Mouse (Mus musculus) hindbrain, embryonic 14.5 days (tissue): ENCODE data around the gene Adipor1. TPM values are rescaled to one million over a fixed set of nuclear protein-coding genes. Genes with fewer than 3 reads are reported as not detected.

Experiments
- ATAC-seq: fragments of 200-750 bp; cut with Nextera tagmentation; 2 replicates; pipeline ENCODE4 v1.8.0; 2017; ENCODE audit warnings: moderate number of reproducible peaks, mild to moderate bottlenecking, moderate TSS enrichment, moderate library complexity; ENCODE audit not compliant: low FRiP score
- DNase-seq: peaks from one replicate; pipeline ENCODE4 v3.0.0-alpha.2; 2015; ENCODE audit warnings: low spot score
- H3K27ac ChIP-seq: fragments of 300-500 bp; sonication (generic); 2 replicates; pipeline ENCODE4 v1.5.1; 2014; ENCODE audit warnings: mild to moderate bottlenecking, moderate library complexity
- H3K27me3 ChIP-seq: fragments of 300-500 bp; sonication (generic); 2 replicates; pipeline ENCODE4 v1.6.1; 2014; ENCODE audit warnings: mild to moderate bottlenecking, low read length, mixed read lengths; ENCODE audit not compliant: control insufficient read depth, insufficient read depth
- H3K36me3 ChIP-seq: fragments of 300-500 bp; sonication (generic); replicated peaks from 2 replicates; pipeline ENCODE4 v1.6.1; 2014; ENCODE audit not compliant: control insufficient read depth, insufficient read depth
- H3K4me1 ChIP-seq: fragments of 300-500 bp; sonication (generic); replicated peaks from 2 replicates; pipeline ENCODE4 v1.6.1; 2014; ENCODE audit warnings: antibody characterized with exemption, low read length, mixed read lengths; ENCODE audit not compliant: control insufficient read depth, insufficient read depth
- H3K4me2 ChIP-seq: fragments of 300-500 bp; sonication (generic); replicated peaks from 2 replicates; pipeline ENCODE4 v1.6.1; 2014; ENCODE audit warnings: mild to moderate bottlenecking, moderate library complexity
- H3K4me3 ChIP-seq: fragments of 300-500 bp; sonication (generic); replicated peaks from 2 replicates; pipeline ENCODE4 v1.5.1; 2014; ENCODE audit warnings: mild to moderate bottlenecking, low read length
- H3K9ac ChIP-seq: fragments of 300-500 bp; sonication (generic); 2 replicates; pipeline ENCODE4 v1.6.1; 2014
- H3K9me3 ChIP-seq: fragments of 300-500 bp; sonication (generic); 2 replicates; pipeline ENCODE4 v1.6.1; 2016; ENCODE audit warnings: low read length; ENCODE audit not compliant: control insufficient read depth
- WGBS: fragments of 180-500 bp; shearing (Covaris S2); extraction: QIAGEN DNeasy Blood & Tissue Kit; methylation state at CpG from one replicate; pipeline ENCODE4 v1.1.7; 2014; 5-methylcytosine and 5-hydroxymethylcytosine counted together
- polyA plus RNA-seq: library from polyadenylated mRNA; unstranded; fragments of >200 nt; fragmentation: Nextera tagmentation; extraction: Ambion mirVana; gene quantifications from 2 replicates; pipeline ENCODE4 v1.2.1, GENCODE M21; 2014

Adipor1 gene
- polyA plus RNA-seq, result 80.3 and 87.5 TPM in 2 replicates

GRCm38 (mm10) chr1:134415168-134415831, at the start of gene Adipor1:
TSS of gene Adipor1 (plus strand) at chr1:134415378.
- peak within 1 kb of the TSS; percentile 91 for H3K4me3 ChIP-seq
- WGBS, result under 1% methylated on average over 57 of the region's 77 CpGs
- peak within 1 kb of the TSS; percentile 93 for H3K27ac ChIP-seq
- H3K4me2 ChIP-seq, result peak within 1 kb of the TSS; percentile 84
- H3K9ac ChIP-seq, result peak within 1 kb of the TSS; percentile 92
- peaks cover 5% of the 10 kb centered on the region; the same call in 1 of the 2 replicates for H3K36me3 ChIP-seq
- H3K9me3 ChIP-seq, result no peaks in the 10 kb centered on the region
- peak; percentile 93 for DNase-seq
- no peaks in the 10 kb centered on the region for H3K27me3 ChIP-seq
- peaks cover 33% of the 10 kb centered on the region for H3K4me1 ChIP-seq
- ATAC-seq, result peak; percentile 100

- no peak overlapping the region for H3K4me2 ChIP-seq
- H3K9me3 ChIP-seq, result no peaks in the 10 kb centered on the region
- DNase-seq (no peak), ATAC-seq (no peak)
- H3K9ac ChIP-seq, result no peak overlapping the region
- 0 out of 2 replicates have a peak, but pooled peaks cover under 1% of the 10 kb centered on the region for H3K36me3 ChIP-seq
- no peak overlapping the region for H3K4me3 ChIP-seq
- peaks cover 13% of the 10 kb centered on the region for H3K4me1 ChIP-seq
- no peak overlapping the region for H3K27ac ChIP-seq
- no peaks in the 10 kb centered on the region for H3K27me3 ChIP-seq
- WGBS, result 73% methylated on average over 5 of the region's 5 CpGs
Observed at GRCm38 (mm10) chr1:134365491-134365890, 49.7 kb upstream of the Adipor1 start.

GRCm38 (mm10) chr1:134368777-134369337, 46.3 kb upstream of the Adipor1 start:
- Histone ChIP-seq H3K9me3 (no peaks in the 10 kb centered on the region), H3K4me1 (no peaks in the 10 kb centered on the region), H3K36me3 (no peaks in the 10 kb centered on the region), H3K4me3 (no peak overlapping the region), H3K27me3 (no peaks in the 10 kb centered on the region), H3K4me2 (no peak overlapping the region), H3K27ac (no peak overlapping the region), H3K9ac (no peak overlapping the region)
- ATAC-seq, result no peak
- WGBS, result 53% methylated on average over 9 of the region's 9 CpGs
- DNase-seq, result peak; percentile 75

- no peak overlapping the region for H3K4me3 ChIP-seq
- H3K36me3 ChIP-seq, result no peaks in the 10 kb centered on the region
Observed at GRCm38 (mm10) chr1:134374124-134374523, 41.1 kb upstream of the Adipor1 start.

GRCm38 (mm10) chr1:134381051-134381450, 34.1 kb upstream of the Adipor1 start:
- no peak overlapping the region for H3K4me2 ChIP-seq
- H3K36me3 ChIP-seq, result no peaks in the 10 kb centered on the region
- H3K4me3 ChIP-seq, result no peak overlapping the region
- H3K4me1 ChIP-seq, result no peaks in the 10 kb centered on the region
- WGBS, result 81% methylated on average over 2 of the region's 2 CpGs
- 0 out of 2 replicates have a peak, but pooled peaks cover 4% of the 10 kb centered on the region for H3K27me3 ChIP-seq
- ATAC-seq (no peak), DNase-seq (no peak)
- no peak overlapping the region for H3K27ac ChIP-seq
- H3K9me3 ChIP-seq, result no peaks in the 10 kb centered on the region
- H3K9ac ChIP-seq, result no peak overlapping the region

More at GRCm38 (mm10) chr1:134374124-134374523, 41.1 kb upstream of the Adipor1 start:
- no peaks in the 10 kb centered on the region for H3K27me3 ChIP-seq
- no peaks in the 10 kb centered on the region for H3K9me3 ChIP-seq
- ATAC-seq (no peak), DNase-seq (no peak)
- H3K4me2 ChIP-seq, result no peak overlapping the region
- 77% methylated on average over 2 of the region's 2 CpGs for WGBS
- H3K4me1 ChIP-seq, result no peaks in the 10 kb centered on the region
- H3K9ac ChIP-seq, result no peak overlapping the region
- no peak overlapping the region for H3K27ac ChIP-seq

GRCm38 (mm10) chr1:134381795-134382625, 33.2 kb upstream of the Adipor1 start:
- WGBS, result 19% methylated on average over 19 of the region's 19 CpGs
- peak; percentile 53 for DNase-seq
- peak overlapping the region; percentile 1; the same call in 1 of the 2 replicates for H3K9ac ChIP-seq
- H3K27me3 ChIP-seq, result 0 out of 2 replicates have a peak, but pooled peaks cover 4% of the 10 kb centered on the region
- no peaks in the 10 kb centered on the region for H3K4me1 ChIP-seq
- H3K36me3 ChIP-seq, result no peaks in the 10 kb centered on the region
- peak overlapping the region; percentile 47 for H3K4me2 ChIP-seq
- no peaks in the 10 kb centered on the region for H3K9me3 ChIP-seq
- ATAC-seq, result no peak
- H3K27ac ChIP-seq, result no peak overlapping the region
- peak overlapping the region; percentile 20 for H3K4me3 ChIP-seq

GRCm38 (mm10) chr1:134384581-134384980, 30.6 kb upstream of the Adipor1 start:
- 87% methylated on average over 4 of the region's 4 CpGs for WGBS
- H3K4me1 ChIP-seq, result no peaks in the 10 kb centered on the region
- H3K9ac ChIP-seq, result no peak overlapping the region
- no peaks in the 10 kb centered on the region for H3K9me3 ChIP-seq
- H3K4me3 ChIP-seq, result no peak overlapping the region
- H3K4me2 ChIP-seq, result no peak overlapping the region
- H3K36me3 ChIP-seq, result no peaks in the 10 kb centered on the region
- no peak for ATAC-seq
- H3K27ac ChIP-seq, result no peak overlapping the region
- no peak for DNase-seq
- 0 out of 2 replicates have a peak, but pooled peaks cover 4% of the 10 kb centered on the region for H3K27me3 ChIP-seq

- Histone ChIP-seq H3K9ac (no peak overlapping the region), H3K4me3 (no peak overlapping the region), H3K36me3 (no peaks in the 10 kb centered on the region), H3K4me2 (no peak overlapping the region), H3K27ac (no peak overlapping the region), H3K4me1 (no peaks in the 10 kb centered on the region), H3K9me3 (no peaks in the 10 kb centered on the region), H3K27me3 (0 out of 2 replicates have a peak, but pooled peaks cover 4% of the 10 kb centered on the region)
- DNase-seq (no peak), ATAC-seq (no peak)
Observed at GRCm38 (mm10) chr1:134385176-134385575, 30.0 kb upstream of the Adipor1 start.

GRCm38 (mm10) chr1:134385666-134386065, 29.5 kb upstream of the Adipor1 start, which contains the start of gene 4933406M09Rik:
TSS of gene 4933406M09Rik (plus strand) at chr1:134385940.
- Histone ChIP-seq H3K4me3 (no peak within 1 kb of the TSS), H3K36me3 (no peaks in the 10 kb centered on the region), H3K4me1 (no peaks in the 10 kb centered on the region), H3K27me3 (0 out of 2 replicates have a peak, but pooled peaks cover 4% of the 10 kb centered on the region), H3K9me3 (no peaks in the 10 kb centered on the region), H3K4me2 (no peak within 1 kb of the TSS), H3K9ac (no peak within 1 kb of the TSS), H3K27ac (no peak within 1 kb of the TSS)
- WGBS, result 94% methylated on average over 1 of the region's 1 CpGs
- ATAC-seq (no peak), DNase-seq (no peak)
